Comparison of ENCODE assay signal across 10 mouse cellular contexts in the genomic region with DNA sequence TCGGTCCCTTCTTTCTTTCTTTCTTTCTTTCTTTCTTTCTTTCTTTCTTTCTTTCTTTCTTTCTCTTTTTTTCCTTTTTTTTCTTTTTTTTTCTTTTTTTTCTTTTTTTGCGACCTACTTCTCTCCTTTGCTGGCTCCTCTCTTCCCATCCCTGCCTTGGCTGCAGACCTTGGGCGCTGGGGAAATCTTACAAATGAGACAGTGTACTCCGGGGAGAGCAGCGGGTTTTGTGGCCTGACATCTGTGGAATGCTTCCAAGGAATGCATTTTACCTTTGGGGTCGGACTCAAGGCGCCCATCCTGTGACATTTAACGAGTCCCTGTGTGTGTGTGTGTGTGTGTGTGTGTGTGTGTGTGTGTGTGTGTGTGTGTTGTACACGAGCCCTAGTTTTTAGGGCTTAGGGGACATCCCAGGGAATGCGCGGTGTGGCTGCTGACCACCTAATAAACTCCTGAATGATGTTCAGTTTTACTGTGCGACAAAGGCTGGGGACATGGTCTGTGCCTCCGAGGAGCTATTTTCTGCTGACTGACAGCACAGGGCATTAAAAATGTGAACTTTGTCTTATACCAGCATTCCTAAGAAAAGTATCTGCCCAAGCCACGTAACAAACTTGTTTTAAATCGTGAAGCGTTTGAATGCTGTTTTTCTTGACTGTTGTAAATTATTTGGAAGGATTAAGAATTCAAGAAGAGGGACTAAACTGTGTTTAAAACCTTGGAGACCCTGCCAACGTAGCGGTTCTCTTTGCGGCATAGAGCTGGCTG. TPM values are rescaled to one million over a fixed set of nuclear protein-coding genes. Genes with fewer than 3 reads are reported as not detected.
DNase-seq lines count a peak whose midpoint lies in the region; ATAC-seq and TF ChIP-seq lines count a peak whose summit lies in the region.
"Had no signal": no experiment of that assay in that cellular context is flagged by ENCODE, and none has a peak within 500 bp of the region (broad histone marks: within the 10 kb centered on the region; RNA-seq: fewer than 3 reads in every experiment).

No protein-coding gene starts in this region.

- TF ChIP-seq EP300 in liver, embryonic 14.5 days (IDR thresholded peaks at IDR 0.05; ENCODE audit: low read depth): no peak

- no peak for TF ChIP-seq CTCF in liver, embryonic 14.5 days (IDR thresholded peaks at IDR 0.05; ENCODE audit: low read depth)

- peaks cover 17% of the 10 kb centered on the region for H3K27me3 ChIP-seq in liver, embryonic 14.5 days (ENCODE audit: control insufficient read depth, insufficient read depth, low read length)

- H3K36me3 ChIP-seq in liver, embryonic 14.5 days (replicated peaks; ENCODE audit: control insufficient read depth, insufficient read depth, low read depth): no peaks in the 10 kb centered on the region

- no peak for ATAC-seq in liver, embryonic 14.5 days (ENCODE audit: insufficient read depth)
- no peak for ATAC-seq in frontal cortex, adult (ENCODE audit: low TSS enrichment)

- H3K9ac ChIP-seq in liver, embryonic 14.5 days (replicated peaks): no peak overlapping the region

- 16% methylated on average over 19 of the region's 19 CpGs for WGBS in liver, embryonic 14.5 days (ENCODE audit: insufficient replicate concordance)

- DNase-seq in kidney, adult 9 months: peak; percentile 44
- no peak for DNase-seq in kidney, adult 8-10 months
- DNase-seq in embryo, embryonic 10.5 days (ENCODE audit: low spot score): peak; percentile 58
- peak; percentile 31 to 32 for DNase-seq in heart, postnatal 36 days
- no peak for DNase-seq in liver, embryonic 14.5 days (ENCODE audit: low read depth in 3 of 3, low spot score in 3 of 3)
- DNase-seq in testis, postnatal 10 days (ENCODE audit: low spot score): peak; percentile 44
- no peak for DNase-seq in right cerebral cortex, adult 2 months (ENCODE audit: low spot score in 2 of 2)

- intact Hi-C loops in heart, postnatal 36 days (cut with DNase I): loop anchor here (1.0 to 10.0 kb wide), 6 partner anchors 50 to 1272 kb away; a partner anchor contains a TSS

- peaks cover 0 to 1% of the 10 kb centered on the region in 2 experiments; a peak in 1 of 4 replicates for H3K4me1 ChIP-seq in liver, embryonic 14.5 days (replicated peaks; ENCODE audit: control insufficient read depth in 2 of 2, insufficient read depth in 2 of 2, low read length in 1 of 2)

- peak overlapping the region; percentile 42 to 52 for H3K4me3 ChIP-seq in liver, embryonic 14.5 days (ENCODE audit: insufficient read depth in 1 of 2, low read depth in 2 of 2, low read length in 2 of 2)

- H3K9me3 ChIP-seq in liver, embryonic 14.5 days (ENCODE audit: control insufficient read depth, low read length): no peaks in the 10 kb centered on the region

- peak overlapping the region; percentile 40 for H3K4me2 ChIP-seq in liver, embryonic 14.5 days (ENCODE audit: low read depth)

- no peak overlapping the region for H3K27ac ChIP-seq in liver, embryonic 14.5 days

RNA-seq across cellular contexts. Expression of a gene that starts 58.0 kb away (rescaled TPM):
- total RNA-seq in heart, postnatal 36 days (2021): not detected
- 0.57 and 1.3 TPM in 2 replicates for polyA plus RNA-seq in liver, embryonic 14.5 days (2012; rRNA removed)
- 2.6 and 2.8 TPM in 2 replicates for polyA plus RNA-seq in liver, embryonic 14.5 days (2014; fragmentation: Nextera tagmentation; extraction: Ambion mirVana)
- total RNA-seq: MEL had no signal
- polyA plus RNA-seq: large intestine, adult 2 months had no signal

Comparison
In these comparisons a context has a peak if more than half of its experiments do, and no peak if none do; other contexts are left out.
1. DNase-seq: peak in kidney, adult 9 months (single experiment), embryo, embryonic 10.5 days (single experiment), heart, postnatal 36 days (2 of 2) and testis, postnatal 10 days (single experiment); none in kidney, adult 8-10 months (0 of 2), liver, embryonic 14.5 days (0 of 3) and right cerebral cortex, adult 2 months (0 of 2).